Mouse (Mus musculus) inflammation-experienced regulatory T-cells (primary cell): Measurements from ENCODE around the gene Otud3. TPM values are rescaled to one million over a fixed set of nuclear protein-coding genes. Genes with fewer than 3 reads are reported as not detected.

Experiments
- polyA plus RNA-seq, 2 experiments: library from polyadenylated mRNA; unstranded; fragments of 100-300 nt; shearing (Covaris generic); gene quantifications; one replicate each; pipeline ENCODE4 v1.2.1; 2017

Gene Otud3
- 1 to 10 TPM; 3.6 to 4.6 TPM for polyA plus RNA-seq

DNA sequence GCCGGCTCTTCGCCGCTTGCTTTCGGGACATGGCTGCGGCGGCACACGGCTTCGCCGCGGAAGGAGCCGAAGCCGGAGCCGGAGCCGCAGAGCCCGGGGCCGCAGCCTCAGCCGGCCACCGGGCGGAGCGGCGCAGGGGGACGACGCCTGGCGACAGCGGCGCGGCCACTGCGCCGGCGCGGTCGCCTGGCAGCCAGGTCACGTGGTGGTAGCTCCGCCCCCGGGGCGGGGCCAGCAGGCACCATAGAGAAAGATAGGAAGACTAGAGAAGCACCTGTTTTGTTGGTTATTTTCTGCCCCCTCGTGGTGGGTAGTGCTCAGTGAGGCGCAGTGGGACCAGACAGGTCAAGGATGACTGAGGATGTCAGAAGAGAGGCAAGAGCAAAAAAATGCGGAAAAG lies at the start of gene Otud3:
TSS of gene Otud3 (minus strand) at position 149 of the 400 bp plus-strand sequence.

DNA sequence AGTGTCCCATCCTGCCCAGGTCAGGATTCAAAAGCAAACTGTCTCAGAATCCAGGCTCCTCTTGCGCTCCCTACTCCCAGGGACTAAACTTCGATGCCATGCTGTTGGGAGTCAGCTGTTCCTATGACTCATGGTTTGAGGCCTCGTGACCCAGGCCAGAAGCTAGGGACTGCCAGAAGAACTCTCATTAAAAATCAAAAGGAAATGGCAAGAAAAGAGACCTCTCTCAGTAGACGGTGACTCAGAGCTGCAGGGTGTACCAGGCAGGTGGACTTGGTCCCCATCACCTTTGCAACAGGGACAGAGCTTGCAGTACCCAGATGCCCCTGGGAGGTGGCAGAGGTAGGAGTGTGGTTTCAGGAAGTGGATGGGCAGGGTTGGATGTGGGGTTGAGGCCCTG lies 36.0 kb downstream of the Otud3 start, which contains the start of gene Pla2g2e:
TSS of gene Pla2g2e (plus strand) at position 212 of the 400 bp plus-strand sequence.

GRCm38 (mm10) chr4:138873864-138874263 lies 39.9 kb downstream of the Otud3 start, which contains the start of gene Gm13030:
TSS of gene Gm13030 (minus strand) at chr4:138873964.

GRCm38 (mm10) chr4:138863344-138863998 lies 50.3 kb downstream of the Otud3 start, which contains the start of gene Pla2g5:
TSS of gene Pla2g5 (minus strand) at chr4:138863482.

Other genes starting within 250 kb of the Otud3 start
- not detected for gene Pla2g2c, start 189.2 kb downstream of the Otud3 start, polyA plus RNA-seq
- gene Ubxn10, start 176.8 kb downstream of the Otud3 start, polyA plus RNA-seq: under 1 TPM in 1 of 2 experiments, not detected in 1; 0.81 TPM
- gene Pla2g2f, start 156.3 kb downstream of the Otud3 start, polyA plus RNA-seq: under 1 TPM in 1 of 2 experiments, not detected in 1; 0.60 TPM
- 1 to 10 TPM in 1 of 2 experiments, under 1 TPM in 1; 0.33 to 2.3 TPM for gene Pla2g2d, start 138.2 kb downstream of the Otud3 start, polyA plus RNA-seq
- not detected for gene Pla2g5, start 50.5 kb downstream of the Otud3 start, polyA plus RNA-seq
- not detected for gene Gm13030, start 40.0 kb downstream of the Otud3 start, polyA plus RNA-seq
- gene Pla2g2e, start 36.0 kb downstream of the Otud3 start, polyA plus RNA-seq: under 1 TPM in 1 of 2 experiments, not detected in 1; 0.36 TPM
- gene Rnf186, start 53.2 kb upstream of the Otud3 start, polyA plus RNA-seq: under 1 TPM in 1 of 2 experiments, not detected in 1; 0.31 TPM
- gene Tmco4, start 58.9 kb upstream of the Otud3 start, polyA plus RNA-seq: 10 to 100 TPM; 31.2 to 42.4 TPM
- not detected for gene Htr6, start 161.6 kb upstream of the Otud3 start, polyA plus RNA-seq
- gene Nbl1, start 179.0 kb upstream of the Otud3 start, polyA plus RNA-seq: under 1 TPM; 0.26 to 0.66 TPM
- gene Minos1, start 217.2 kb upstream of the Otud3 start, polyA plus RNA-seq: 100 to 1,000 TPM; 305 to 352 TPM